Mouse (Mus musculus) adrenal gland, postnatal 36 days (tissue): ENCODE measurements around the gene Dnaja3. TPM values are rescaled to one million over a fixed set of nuclear protein-coding genes. Genes with fewer than 3 reads are reported as not detected.
"Not testable (repeated sequence)": the region's sequence is repeated elsewhere in the genome, so short reads cannot be mapped to it uniquely, and the experiment has no call there.

Experiments
- DNase-seq, 2 experiments: peaks; one replicate each; pipeline ENCODE4 v3.0.0; 2021; ENCODE audit warnings: mixed read lengths in 1 of 2
- total RNA-seq, 2 experiments: library from RNA; stranded (reverse); gene quantifications; 2 replicates each; pipeline ENCODE4 v1.2.3; 2021

Gene Dnaja3
- total RNA-seq, 2 experiments from 2014 or later = 118 to 143 TPM

- DNase-seq = peak; percentile 86 to 91
These were observed 27.5 kb downstream of the Dnaja3 start for GRCm38 (mm10) chr16:4667190-4667808.

GRCm38 (mm10) chr16:4670317-4670716 is 30.5 kb downstream of the Dnaja3 start:
- no peak for DNase-seq

GRCm38 (mm10) chr16:4674091-4674490 is 34.3 kb downstream of the Dnaja3 start:
- no peak for DNase-seq

GRCm38 (mm10) chr16:4676836-4677235 is 37.0 kb downstream of the Dnaja3 start:
- no peak for DNase-seq

GRCm38 (mm10) chr16:4678080-4678479 is 38.3 kb downstream of the Dnaja3 start:
- DNase-seq = no peak

GRCm38 (mm10) chr16:4679121-4680018 is 39.6 kb downstream of the Dnaja3 start, which contains the start of gene Coro7:
Gene Coro7, minus strand, starts transcription at chr16:4679777.
- DNase-seq = peak; percentile 93 to 94

GRCm38 (mm10) chr16:4680922-4681455 is 41.2 kb downstream of the Dnaja3 start:
- not testable (repeated sequence) for DNase-seq

GRCm38 (mm10) chr16:4682628-4683179 is 42.9 kb downstream of the Dnaja3 start:
- DNase-seq = no peak

- DNase-seq = no peak
These were observed 43.4 kb downstream of the Dnaja3 start for GRCm38 (mm10) chr16:4683193-4683580.

- DNase-seq = peak; percentile 97 to 99
These were observed 44.0 kb downstream of the Dnaja3 start for GRCm38 (mm10) chr16:4683581-4684456.

GRCm38 (mm10) chr16:4684457-4684791 is 44.6 kb downstream of the Dnaja3 start:
- no peak for DNase-seq

GRCm38 (mm10) chr16:4689371-4689770 is 49.6 kb downstream of the Dnaja3 start:
- not testable (repeated sequence) for DNase-seq

- no peak for DNase-seq
These were observed 61.4 kb downstream of the Dnaja3 start for GRCm38 (mm10) chr16:4701211-4701610.

GRCm38 (mm10) chr16:4702646-4703045 is 62.9 kb downstream of the Dnaja3 start:
- no peak for DNase-seq

- DNase-seq = no peak
These were observed 65.8 kb downstream of the Dnaja3 start for GRCm38 (mm10) chr16:4705541-4705940.

- no peak for DNase-seq
These were observed 71.4 kb downstream of the Dnaja3 start for GRCm38 (mm10) chr16:4711173-4711572.

GRCm38 (mm10) chr16:4713861-4714710 is 74.3 kb downstream of the Dnaja3 start:
- no peak for DNase-seq

- DNase-seq = no peak
These were observed 78.1 kb downstream of the Dnaja3 start for GRCm38 (mm10) chr16:4717866-4718265.

GRCm38 (mm10) chr16:4718753-4719518 is 79.1 kb downstream of the Dnaja3 start, which contains the start of gene Nmral1:
Gene Nmral1, minus strand, starts transcription at chr16:4719356.
- peak; percentile 58 to 73 for DNase-seq
